Mouse (Mus musculus) heart, adult 11 months (tissue): Measurements from ENCODE around the gene St6galnac3.

Experiments
- DNase-seq: peaks from one replicate; pipeline ENCODE4 v3.0.0; 2022

Gene St6galnac3

DNA sequence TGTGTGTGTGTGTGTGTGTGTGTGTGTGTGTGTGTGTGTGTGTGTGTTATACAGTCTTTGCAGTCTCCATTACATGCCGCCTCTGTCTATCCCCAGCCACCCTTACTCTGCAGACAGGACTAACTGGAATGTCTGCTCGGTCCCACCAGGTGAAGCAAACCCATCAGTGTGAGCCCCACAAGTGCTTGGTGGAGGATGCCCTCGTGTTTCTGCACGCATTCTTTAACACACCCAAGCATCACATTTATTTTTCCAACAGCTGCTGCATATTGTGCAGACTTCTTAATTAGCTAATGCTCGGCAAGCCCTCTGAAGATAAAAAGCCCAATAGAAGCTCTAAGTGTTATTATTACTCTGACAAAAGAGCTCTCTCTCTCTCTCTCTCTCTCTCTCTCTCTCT is 268.7 kb downstream of the St6galnac3 start:
- DNase-seq: no peak

DNA sequence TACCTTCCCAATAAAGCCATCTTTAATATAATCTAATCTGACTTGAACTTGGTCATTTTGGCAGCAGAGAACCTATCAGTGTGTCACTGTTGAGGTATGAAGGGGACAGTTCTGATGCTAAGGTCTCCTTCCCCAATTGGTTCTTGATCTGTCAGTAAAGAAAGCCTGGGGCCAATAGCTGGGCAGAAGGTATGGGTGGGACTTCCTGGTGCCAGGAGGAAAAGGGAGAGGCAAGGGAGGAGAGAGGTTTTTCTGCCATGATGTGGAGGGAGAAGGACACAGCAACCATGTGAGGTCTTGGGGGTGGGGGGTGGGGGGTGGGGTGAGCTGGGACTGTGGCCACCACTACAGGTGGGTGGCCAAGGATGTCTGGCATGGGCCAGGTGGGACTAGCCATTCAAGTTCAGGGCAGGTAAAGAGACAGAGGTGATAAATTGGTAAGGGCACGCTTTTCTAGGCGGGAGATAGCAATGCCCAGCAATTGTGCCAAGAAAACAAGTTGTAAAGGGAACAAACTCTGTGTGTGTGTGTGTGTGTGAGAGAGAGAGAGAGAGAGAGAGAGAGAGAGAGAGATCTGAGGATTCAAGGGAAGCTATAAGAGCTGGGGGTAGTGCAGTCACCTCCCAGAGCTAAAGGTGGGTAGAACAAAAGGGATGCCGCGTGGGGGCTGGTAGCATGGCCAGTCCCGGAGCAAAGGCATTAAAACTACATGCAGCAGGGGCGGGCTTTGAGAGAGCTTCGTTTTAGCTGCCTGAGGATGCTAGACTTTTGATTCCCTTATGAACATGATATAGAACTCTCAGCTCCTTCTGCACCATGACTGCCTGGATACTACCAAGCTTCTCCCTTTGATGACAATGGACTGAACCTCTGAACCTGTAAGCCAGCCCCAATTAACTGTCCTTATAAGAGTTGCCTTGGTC is 271.6 kb downstream of the St6galnac3 start:
- DNase-seq: no peak

DNA sequence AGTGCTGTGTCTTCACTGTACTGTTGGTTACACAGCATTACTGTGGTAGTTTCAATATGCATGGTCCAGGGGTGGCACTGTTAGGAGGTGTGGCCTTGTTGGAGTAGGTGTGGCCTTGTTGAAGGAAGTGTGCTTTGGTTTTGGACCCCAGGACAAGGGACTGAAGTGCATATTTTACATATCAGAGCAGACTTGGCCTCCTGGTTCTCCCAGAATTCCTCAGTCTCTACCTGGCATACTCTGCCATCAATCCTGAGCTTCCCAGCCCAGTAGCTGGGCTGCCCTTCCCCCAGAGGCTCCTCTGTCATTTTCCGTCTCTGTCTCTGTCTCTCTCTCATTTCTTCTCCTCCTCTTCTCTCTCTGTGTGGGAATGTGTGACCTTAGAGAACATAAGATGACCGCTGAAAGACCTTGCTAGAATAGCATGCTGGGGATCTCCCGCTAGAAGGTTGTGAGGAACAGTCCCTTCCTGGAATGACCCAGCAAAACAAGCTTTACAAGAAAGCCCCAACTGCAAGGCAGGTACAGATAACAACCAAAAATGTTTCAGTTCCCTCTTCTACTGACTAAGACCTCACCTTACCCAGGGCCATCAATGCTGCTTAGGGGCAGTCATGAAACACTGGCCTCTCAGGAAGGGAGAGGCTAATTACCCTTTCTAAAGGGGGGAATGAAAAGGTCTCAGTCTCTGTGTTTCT is 272.5 kb downstream of the St6galnac3 start:
- DNase-seq: no peak

DNA sequence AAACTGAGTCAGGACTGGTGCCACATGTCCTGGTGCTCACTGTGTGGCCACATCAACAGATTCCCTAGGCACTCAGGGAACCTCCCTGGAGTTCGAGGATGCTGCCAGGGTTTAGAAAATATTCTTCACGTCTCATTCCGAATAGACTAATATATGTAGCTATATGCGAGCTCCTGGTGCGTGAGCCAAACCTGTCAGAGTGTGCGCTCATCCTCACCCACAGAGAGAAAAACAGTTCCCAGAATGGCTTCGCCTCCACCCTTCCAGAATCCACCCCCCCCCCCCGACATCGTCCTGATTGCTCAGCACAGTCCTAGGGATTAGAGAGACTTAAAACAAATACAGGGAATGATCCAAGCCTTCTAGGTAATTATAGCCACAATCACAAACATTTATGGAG is 283.6 kb downstream of the St6galnac3 start:
- DNase-seq: no peak

DNA sequence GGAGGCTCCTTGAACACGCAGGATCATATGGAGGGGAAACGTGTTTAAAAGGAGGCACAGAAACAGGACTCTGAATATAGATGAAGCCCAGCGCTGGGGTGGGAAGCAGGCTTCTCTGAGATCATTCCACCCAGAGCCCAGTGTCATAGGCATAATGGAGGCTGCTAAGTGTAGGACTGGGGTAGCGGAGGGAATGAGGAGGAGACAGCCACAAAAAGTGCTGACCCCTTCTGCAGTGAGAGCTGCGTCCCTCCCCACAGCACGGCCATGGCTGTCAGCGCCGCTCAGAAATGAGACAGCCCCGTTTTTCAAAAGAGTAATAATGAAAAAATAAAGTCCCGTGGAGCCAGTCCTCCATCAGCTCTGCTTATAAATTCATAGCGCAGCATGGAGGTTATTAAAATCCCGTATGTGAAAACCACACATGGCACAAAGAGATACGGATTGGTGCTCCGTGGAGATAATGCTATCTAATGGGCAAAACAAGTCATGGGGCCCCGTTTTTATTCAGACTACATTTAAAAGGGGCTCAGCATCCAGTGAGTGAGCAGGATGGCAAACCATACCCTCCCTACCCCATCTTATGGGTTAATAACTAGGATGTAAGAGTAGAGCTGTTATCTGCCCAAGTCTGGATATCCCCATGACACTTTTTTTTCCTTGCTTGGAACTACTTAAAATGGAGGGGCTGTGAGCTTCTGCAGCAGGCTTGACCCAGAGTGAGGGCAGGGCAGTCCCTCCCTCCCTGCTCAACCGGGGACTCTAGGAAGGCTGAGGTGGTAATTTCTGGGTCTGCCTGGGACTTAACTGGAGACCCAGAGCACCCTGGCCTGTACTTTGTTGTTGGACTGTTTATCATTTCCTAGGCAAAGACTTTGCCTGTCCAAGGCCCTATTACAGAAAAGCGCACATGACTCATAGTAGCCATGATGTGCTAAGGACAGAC is 288.6 kb downstream of the St6galnac3 start:
- DNase-seq: no peak

DNA sequence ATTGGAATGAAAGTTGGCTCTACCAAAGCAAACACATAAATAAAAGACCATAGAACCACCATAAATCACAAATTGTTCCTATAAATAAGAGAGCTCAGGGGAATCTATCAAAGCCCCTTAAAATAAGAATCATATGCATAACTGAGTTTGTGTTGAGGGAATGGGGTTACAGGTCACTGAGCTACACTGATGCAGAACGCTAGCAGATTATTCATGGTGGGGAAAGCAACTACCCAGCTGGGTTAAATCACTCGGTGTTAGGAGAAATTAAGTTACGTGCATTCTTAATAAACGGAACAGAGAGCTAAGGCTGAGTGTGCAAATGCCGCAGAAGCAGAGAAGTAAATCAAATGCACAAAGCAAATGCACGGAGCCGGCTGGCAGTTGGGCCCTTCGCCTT is 292.0 kb downstream of the St6galnac3 start:
- DNase-seq: no peak

DNA sequence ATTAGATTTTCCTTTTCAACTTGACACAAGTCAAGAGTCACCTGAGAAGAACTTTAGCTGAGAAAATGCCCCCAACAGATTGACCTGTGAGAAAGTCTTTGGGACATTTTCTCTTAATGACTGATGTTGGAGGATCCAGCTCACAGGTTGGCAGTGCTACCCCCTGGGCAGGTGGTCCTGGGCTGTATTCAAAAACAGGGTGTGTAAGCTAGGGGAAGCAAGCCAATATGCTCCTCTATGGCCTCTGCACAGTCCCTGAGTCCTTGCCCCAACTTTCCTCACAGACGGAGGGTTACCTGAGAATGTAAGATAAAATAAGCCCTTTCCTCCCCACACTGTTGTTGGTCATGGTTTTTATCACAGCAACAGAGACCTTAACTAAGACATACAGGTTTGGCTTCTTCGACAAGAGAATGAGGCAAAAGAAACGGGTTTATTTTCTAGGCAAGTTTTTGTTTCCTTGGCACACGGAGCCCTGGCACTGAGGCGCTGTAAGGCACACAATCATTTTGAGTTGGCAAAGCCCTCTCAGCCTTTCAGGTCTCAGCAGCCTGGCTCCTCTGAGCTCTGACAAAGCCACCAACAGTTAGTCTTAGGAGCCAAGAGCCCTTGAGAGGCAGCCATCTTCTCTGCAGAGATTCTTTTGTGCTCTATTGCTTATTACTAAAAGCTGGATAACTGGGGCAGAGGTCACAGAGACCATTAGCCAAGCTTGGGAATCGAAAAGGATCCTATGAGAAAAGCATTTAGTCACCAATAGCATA is 292.7 kb downstream of the St6galnac3 start:
- no peak for DNase-seq

DNA sequence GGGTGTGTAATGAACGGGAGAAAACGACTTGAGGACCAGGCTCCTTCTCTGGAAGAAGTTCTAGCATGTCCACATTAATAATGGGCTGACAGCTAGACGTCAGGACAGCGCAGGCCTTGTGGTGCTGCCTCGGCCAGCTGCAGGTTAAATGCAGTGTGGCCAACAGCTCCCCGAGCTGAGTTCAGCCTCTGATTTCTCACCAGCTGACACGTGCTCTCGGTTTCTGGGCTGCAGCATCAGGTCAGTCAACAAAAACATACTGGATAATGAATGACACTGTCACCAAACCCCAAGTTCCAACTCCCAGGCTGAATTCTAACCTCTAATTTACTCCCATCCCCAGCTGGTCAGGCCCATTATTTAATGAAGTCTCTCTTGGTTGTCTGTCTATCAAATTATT is 295.1 kb downstream of the St6galnac3 start:
- DNase-seq: no peak

DNA sequence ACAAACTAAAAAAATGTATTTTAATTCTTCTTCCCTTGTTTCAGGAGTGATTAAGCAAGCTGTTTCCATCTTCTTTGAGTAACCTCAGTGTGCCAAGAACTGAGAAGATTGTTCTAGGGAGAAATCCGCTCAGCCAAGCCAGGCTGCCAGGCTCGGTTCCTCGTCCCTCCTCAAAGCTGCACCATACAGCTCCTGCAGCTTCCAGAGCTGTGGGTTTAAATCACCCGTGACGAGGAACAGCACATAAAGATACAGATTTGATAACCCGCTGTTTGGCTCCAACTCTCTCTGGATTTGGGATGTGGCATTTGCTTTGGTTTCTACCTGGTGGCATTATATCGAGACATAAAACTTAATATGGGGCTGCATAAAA is 303.1 kb downstream of the St6galnac3 start:
- DNase-seq: no peak

DNA sequence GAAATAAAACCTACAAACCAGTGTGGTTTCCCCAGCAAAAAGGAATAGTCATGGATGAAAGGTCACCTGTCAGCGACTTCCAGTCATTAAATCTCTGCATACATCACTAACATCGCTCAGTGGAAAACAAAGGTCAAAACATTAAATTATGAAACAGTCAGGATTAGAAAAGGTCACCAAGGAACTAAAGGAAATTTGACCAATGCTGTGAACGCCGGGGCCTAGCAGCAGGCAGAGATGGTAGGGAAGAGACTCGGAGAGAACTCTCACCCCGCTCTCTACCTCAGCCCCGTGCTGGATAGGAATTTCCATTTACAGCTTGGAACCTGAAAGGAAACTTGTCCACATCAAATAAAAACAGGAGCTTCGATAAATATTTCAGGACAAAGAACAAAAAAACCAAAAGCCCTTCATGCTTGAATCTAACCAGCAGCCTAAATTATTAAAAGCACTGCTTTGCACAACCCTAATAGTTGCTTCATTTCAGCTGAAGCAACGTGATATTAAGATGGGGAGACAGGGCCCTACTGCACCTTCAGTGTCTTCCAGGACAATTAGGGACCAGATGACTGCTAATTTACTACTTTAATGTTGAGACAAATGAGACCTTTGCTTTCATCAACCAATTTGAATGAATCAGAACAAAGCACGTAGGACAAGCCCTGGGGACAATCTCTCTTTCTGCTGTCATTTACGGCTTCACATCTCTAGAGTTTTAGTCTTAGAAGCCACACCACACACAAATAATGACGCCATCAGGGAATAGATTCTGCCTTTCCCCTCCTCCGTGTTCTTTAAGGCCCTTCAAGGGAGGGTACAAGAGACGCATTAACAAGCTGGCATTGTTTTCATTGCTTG is 303.7 kb downstream of the St6galnac3 start:
- no peak for DNase-seq

DNA sequence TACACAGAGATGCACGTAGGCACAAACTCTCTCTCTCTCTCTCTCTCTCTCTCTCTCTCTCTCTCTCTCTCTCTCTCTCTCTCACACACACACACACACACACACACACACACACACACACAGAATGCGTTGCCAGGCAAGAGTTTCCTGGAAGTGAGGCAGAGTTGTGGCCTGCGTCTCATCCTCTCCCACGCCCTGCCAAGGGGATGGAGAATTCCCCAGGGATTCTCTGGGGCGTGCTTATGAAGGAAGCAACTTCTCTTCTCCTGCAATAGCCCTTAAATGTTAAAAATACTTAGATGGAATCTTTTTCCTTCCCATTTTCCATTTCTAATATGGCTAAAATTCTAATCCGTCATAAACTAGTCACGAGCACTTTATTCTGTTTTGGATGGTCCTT is 305.6 kb downstream of the St6galnac3 start:
- peak; percentile 91 for DNase-seq

DNA sequence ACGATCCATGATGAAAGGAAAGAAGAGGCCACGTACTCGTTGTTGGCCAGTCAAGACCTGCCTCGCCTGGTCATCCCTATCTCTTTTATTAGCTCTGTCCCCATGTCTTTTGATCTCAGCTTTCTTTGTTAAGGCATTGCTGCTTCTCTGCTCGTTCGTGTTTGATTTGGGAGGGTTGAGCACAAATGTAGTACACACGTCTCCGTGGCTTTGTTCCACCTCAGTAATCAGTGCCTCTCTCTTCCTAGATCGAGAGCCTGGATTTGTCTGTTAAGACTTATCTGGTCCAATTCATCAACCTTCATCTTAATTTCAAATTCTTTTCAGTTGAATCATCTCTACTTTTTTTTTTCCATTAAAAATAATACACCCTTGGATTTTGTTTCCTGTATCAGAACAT is 308.0 kb downstream of the St6galnac3 start:
- no peak for DNase-seq

DNA sequence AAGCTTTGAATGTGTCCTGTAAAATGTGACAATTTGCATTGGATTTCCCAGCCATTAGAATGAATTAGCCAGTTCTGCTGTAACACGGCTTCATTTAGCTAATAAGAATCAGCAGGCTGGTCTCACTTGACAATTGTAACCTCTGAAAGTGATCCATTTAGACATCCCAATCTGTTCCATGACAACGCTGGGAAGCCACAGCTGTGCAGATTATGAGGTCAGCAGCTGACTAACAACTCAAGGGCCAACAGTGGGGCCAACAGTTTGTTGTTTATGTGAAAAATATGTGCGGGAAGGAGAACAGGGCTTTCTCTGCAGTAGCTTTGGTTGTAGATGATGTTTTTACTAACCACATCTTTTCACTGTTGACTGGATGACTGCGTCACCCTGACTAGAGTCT is 308.6 kb downstream of the St6galnac3 start:
- no peak for DNase-seq

DNA sequence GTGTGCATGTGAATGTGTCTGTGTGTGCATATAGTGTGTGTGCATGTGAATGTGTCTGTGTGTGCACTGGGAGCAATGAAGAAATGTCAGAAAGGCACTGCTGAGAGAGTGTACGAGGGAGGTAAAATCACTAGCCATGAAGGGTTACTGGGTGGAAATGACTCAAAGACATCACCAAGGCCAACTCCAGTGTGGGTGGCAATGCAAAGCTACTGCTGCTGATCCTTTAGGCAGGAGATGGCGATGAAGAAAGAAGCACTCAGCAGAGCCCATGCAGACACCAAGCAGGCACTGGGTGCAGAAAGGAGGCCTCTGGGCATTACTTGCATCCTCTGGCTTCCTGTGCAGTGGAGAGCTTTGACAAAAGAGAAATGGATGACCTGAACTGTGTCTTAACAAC is 310.8 kb downstream of the St6galnac3 start:
- DNase-seq: no peak

DNA sequence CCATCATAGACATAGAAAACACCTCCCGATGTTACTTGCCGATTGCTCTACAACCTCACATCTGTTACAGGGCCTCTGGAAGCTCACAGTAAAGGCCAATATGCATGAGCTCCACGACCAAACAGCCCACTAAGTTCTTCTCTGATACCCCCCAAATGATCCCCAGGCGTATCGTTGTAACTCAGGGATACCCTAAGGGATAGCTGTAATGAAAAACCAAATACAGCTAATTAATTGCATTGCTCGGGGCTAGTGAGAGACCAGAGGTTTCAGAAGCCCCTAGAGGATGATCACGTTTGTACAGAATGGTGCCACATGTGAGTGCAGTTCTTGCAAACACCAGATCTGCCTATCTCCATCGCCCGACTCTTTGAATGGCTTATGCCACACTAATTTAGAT is 315.7 kb downstream of the St6galnac3 start:
- DNase-seq: no peak

DNA sequence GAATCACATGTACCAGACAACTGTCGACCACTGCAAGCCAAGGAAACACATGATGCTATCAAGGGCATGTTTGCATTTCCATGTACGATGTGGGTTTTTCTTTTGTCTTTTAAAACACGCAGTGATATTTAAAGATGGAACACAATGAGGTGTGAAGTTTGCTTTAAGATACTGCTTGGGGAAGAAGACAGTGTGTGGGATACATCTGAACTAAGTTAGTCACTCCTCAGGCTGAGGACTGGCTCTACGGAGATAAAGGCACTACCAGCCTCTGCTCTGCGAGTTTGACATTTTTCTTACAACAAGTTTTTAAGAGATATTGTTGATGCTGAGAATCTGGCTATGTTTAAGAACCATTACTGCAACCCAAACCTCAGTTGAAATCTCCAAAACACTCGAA is 316.6 kb downstream of the St6galnac3 start:
- DNase-seq: no peak

DNA sequence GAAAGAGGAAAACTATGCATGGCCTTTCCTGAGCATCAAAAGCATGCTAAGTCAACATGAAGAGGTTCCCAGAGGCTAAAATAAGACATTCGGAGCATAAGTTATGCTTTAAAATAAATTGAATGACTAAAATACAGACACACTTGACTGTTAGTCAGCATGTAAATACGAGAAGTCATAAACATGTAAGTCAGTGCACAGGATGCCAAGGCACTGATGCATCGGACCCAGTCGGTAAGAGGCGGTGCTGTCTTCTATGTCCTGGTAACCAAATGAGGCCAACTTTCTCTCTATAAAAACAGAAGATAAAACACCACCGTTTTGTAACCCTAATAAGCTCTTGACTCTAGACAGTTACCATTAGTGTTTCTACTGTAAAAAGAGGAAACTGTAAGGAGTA is 317.3 kb downstream of the St6galnac3 start:
- no peak for DNase-seq

DNA sequence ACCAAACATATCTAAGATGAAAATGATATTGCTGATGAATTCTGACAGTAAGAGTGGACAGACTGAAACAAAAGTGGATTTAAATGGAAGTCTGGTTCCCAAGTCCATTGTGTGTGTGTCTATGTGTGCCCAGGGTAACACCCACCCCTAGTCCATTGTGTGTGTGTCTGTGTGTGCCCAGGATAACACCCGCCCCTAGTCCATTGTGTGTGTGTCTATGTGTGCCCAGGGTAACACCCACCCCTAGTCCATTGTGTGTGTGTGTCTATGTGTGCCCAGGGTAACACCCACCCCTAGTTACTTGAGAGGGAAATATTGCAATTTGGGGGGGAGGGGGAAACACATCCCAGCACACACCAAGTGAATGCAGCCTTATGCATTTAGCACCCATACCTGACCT is 318.1 kb downstream of the St6galnac3 start:
- no peak for DNase-seq

DNA sequence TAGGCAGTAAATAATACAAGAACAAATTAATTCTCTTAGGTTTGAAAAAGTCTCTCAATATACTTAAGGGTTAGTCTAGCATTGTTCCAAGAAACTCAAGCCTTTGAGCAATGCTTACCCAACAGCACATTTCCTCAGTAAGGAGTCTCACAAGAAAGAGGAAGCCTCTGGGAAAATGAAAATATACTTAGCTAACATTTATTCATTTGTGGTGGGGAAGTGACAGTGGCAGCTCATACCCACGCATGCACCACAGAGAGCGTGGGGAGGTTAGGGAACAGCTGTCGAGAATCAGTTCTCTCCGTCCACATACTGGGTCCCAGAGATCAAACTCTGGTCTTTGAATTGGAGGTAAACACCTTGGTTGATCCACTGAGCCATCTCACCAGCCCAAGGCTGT is 318.8 kb downstream of the St6galnac3 start:
- DNase-seq: no peak

DNA sequence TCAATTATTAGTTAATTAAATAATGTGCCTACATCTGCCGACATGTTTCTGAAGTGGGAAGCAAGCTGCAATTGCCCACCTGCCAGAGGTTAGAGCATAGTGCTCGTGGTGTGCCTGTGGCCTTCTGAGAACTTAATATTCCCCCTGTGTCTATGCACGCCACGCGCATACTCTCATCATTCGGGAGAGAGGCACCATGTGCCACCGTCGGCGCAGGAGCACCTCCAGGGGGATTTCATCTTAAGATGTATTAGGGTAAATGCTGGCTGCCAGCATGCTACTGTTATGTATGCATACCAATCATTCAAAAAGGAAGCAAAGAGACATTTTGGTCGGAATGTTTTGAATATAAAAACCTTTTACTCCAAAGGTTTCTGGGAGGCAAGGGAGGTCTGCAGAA is 319.3 kb downstream of the St6galnac3 start:
- DNase-seq: no peak

DNA sequence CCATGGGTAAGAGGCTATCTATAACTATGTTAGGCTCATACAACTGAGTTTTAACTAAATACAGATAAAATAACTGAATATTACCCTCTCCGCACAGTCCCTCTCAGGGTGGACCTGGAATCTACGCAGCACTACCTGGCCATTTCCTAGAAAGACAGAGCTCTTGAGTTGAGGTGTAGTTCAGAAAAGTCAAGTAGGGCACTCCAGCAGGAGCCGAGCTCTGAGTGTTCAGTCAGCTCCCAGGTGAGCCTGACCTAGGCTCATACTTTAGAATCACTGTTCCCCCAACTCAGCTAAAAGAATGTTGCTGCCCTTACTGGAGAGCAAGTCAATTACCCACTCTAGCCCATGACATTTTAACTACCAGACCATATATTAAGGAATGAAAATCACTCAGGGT is 324.7 kb downstream of the St6galnac3 start:
- no peak for DNase-seq

DNA sequence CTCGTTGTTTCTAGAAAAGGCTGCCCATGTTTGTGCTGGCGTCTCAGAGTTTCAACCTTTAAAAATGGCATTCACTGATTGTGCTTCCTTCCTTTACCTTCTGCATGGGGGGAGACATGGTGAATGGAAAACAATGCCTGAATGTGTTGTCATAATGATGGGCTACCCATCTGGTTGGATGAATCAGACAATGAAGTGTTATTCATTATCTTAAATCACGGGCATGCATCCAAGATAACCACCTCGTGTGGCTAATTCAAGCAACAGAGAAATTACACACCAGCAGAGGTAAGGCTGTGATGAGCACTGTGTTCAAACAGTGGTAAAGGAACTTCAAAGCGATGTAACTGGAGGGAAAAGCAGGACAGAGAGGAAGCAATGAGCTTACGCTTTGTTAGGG is 325.4 kb downstream of the St6galnac3 start:
- DNase-seq: peak; percentile 88
